Mouse (Mus musculus) lung, postnatal 25 days (tissue): ENCODE results near the gene Hist1h3c.
"Not testable (repeated sequence)": the region's sequence is repeated elsewhere in the genome, so short reads cannot be mapped to it uniquely, and the experiment has no call there.

ENCODE experiments used
- DNase-seq: peaks from one replicate; pipeline ENCODE4 v3.0.0; 2022; ENCODE audit warnings: low spot score

The Hist1h3c gene

DNA sequence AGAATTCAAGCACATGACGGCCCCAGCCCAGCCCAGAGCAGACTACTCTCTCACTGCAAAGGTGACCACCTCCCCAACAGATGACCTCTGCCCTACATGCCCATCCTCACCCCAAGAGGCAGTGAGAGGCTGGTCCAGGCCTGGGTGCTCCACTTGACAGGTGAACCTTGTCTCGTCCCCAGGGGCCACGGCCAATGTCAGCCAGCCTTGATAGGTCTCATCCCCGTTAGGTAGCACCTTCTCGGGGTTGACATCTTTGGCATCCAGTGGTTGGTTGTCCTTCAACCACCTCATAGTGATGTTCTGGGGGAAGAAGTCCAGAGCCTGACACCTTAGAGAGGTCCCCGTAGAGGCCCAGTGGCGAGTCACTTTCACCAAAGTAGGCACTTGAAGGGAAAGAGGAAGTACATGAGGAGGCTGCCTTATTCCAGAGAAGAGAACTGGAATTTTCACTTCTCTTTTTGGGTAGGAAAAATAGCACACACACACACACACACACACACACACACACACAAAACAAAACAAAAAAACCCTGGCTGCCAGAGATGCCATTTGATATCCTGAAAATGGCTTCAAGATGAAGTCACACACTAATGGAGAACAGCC is 39.5 kb downstream of the Hist1h3c start:
- no peak for DNase-seq

DNA sequence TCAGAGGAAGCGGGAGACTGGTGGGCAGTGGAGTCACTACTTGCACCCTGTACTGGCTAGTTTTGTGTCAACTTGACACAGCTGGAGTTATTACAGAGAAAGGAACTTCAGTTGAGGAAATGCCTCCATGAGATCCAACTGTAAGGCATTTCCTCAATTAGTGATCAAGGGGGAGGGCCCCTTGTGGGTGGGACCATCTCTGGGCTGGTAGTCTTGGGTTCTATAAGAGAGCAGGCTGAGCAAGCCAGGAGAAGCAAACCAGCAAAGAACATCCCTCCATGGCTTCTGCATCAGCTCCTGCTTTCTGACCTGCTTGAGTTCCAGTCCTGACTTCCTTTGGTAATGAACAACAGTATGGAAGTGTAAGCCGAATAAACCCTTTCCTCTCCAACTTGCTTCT is 42.6 kb downstream of the Hist1h3c start:
- not testable (repeated sequence) for DNase-seq

DNA sequence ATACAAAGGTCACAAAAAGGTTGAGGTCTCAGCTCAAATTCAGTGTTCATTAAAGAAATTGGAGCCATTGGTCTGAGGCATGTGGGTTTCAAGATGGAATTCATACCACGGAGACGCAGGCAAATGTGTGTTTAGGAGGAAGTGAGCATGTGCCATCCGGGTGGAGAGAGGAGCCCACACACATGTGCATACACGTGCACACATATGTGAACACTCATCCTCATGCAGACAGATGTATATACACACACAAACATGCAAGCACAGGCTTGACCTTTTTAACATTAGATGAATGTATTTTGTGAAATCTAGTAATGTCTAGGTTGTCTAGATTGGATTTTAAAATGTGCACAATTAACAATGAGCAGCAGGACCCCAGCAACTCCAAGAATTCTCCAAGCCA is 43.2 kb downstream of the Hist1h3c start:
- no peak for DNase-seq

DNA sequence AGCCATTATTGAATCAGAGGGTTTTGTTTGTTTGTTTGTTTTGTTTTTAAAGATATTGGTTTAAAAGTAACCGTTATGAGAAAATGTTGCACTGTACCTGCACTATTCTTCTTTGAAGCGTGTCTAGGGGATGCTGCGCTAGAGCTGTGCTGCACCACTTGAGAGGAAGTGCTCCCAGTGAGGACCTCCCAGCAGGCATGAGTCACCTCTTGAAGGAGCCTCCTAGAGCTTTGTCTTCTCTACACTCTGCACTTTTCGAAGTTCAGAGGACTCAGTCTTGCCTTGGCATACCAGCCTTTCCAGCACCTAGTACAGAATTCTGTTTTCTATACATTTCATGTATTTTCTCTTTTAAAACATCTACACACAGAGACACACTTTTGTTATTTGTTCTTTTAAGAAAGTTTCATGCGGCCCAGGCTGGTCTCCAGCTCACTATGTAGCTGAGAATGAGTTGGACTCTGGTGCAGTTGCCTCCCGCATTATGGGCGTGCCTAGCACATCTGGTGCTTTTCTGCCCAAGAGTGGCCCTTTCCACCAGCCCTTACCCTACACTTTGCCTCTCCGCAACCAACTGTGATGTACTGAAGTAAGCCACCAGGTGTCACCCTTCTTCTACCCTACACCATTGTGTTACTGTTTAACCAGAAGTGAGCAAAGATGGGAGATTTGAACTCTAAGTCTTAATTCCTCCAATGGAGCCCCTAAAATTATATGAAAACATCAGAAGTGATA is 44.4 kb downstream of the Hist1h3c start:
- peak; percentile 82 for DNase-seq

DNA sequence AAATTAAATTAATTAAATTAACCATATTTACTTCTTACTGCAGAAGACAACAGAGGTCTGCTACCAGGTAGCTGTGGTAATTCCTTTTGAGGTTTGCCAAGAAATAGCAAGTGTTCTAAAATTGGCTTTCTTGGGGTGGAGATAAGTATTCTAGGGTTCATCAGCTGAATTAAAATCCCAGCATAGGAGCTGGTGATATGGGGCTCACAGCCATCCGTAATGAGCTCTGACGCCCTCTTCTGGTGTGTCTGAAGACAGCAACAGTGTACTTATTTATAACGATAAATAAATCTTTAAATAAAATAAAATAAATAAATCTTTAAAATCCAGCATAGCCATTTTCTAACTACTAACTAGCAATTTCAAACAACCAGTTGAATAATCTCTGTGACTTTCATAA is 45.6 kb downstream of the Hist1h3c start:
- no peak for DNase-seq

DNA sequence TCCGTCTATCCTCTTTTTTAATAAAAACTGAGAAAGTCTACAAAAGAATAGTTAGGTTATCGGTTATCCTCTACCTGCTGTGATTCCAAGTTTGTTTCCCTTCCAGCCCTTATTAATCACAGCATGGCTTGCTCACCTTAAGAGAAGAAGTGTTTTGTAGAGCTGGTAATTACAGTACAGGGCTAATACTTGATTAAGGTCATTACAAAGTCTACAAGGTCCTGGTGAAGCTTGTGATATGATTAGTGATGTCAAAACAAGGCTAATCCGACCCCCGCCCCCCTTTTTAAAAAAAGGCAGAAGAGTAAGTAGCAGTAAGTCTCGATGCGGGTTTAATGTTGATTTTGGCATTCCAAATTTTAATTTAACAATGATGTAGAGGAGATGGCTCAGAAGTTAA is 46.4 kb downstream of the Hist1h3c start:
- no peak for DNase-seq

DNA sequence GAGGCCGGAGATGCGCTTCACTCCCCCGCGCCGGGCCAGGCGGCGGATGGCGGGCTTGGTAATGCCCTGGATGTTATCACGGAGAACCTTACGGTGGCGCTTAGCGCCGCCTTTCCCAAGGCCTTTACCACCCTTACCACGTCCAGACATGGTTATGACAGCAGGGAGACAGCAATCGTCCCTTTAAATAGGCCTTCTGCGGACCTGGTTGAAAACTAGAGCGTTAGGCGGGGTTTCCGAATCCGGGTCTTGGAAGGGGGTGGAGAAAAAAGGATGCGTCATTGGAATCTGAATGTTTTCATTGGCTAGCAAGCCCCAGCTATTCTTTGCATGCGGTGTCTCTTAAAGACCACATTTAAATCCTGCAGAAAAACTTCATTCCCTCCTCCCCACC is 47.1 kb downstream of the Hist1h3c start, which contains the start of gene Hist1h4c:
Hist1h4c (minus strand) TSS at position 155 of the 394 bp plus-strand sequence.
- DNase-seq = peak; percentile 99

DNA sequence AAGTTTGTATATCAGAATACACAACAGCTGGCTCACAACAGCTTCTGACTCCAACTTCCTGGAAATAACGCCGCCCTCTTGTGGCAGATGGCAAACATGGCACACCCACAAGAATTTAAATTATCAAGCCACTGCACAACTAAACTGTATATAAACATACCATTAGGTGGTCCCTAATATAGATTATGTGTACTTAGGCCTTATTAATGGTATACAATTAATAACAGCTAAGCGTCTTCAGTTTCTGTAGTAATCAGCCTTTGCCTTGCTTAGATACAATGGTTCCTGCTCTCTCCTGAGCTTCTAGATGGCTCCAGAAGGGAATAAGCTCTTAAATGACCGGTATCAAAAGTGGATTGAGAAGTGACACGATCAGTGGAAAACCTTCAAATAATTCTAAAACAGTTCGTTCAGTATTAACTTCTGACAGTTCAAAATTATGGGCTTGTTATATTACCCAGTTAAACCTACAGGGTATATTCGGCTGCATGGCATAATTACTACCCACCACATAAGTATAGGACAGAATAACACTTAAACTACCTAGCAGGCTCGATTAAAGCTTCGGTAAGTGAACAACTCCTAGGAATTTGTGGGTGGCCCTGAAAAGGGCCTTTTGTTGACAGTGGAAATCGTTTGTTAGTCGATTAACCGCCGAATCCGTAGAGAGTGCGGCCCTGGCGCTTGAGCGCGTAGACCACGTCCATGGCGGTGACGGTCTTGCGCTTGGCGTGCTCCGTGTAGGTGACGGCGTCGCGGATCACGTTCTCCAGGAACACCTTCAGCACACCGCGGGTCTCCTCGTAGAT is 47.7 kb downstream of the Hist1h3c start:
- peak; percentile 73 for DNase-seq

DNA sequence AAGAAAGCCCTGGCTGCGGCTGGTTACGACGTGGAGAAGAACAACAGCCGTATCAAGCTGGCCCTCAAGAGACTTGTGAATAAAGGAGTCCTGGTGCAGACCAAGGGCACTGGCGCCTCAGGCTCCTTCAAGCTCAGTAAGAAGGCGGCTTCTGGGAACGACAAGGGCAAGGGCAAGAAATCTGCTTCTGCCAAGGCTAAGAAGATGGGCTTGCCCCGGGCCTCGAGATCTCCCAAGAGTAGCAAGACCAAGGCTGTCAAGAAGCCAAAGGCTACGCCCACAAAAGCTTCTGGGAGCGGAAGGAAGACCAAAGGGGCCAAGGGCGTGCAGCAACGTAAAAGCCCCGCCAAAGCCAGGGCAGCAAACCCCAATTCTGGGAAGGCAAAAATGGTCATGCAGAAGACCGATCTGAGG is 49.3 kb downstream of the Hist1h3c start:
- DNase-seq = no peak

DNA sequence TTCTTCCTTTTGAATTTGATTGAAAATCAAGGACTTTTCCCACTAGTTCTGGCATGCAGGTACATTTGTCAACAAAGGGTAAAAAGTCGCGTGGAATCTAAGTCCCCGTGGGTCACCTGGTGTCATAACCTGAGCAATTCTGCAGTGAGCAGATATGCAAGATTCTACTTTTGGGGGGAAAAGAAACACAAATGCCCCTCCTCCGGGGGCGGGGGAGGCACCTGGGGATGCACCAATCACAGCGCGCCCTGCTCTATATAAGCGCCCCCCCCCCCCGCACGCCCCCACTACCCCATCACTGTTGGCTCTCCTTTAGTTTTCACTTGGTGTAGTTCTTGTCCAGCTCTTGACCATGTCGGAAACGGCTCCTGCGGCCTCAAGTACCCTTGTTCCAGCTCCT is 49.9 kb downstream of the Hist1h3c start, which contains the start of gene Hist1h1t:
Hist1h1t (plus strand) TSS at position 301 of the 400 bp plus-strand sequence.
- no peak for DNase-seq
